Mouse (Mus musculus) Patski (cell line): ENCODE measurements around the gene Efl1. TPM values are rescaled to one million over a fixed set of nuclear protein-coding genes. Genes with fewer than 3 reads are reported as not detected.
"Not testable (repeated sequence)": the region's sequence is repeated elsewhere in the genome, so short reads cannot be mapped to it uniquely, and the experiment has no call there.

Experiments used
- ATAC-seq: fragments of 100-300 bp; one replicate; pipeline ENCODE4 v1.8.0; 2021
- CTCF ChIA-PET: fragments of 350-600 bp; sonication (Branson Sonifier 250); formaldehyde crosslinking; loops from one replicate; lab custom pipeline; 2022; ENCODE audit warnings: inconsistent platforms; lab: Charles Lee
- POLR2A ChIA-PET: fragments of 350-600 bp; sonication (Branson Sonifier 250); formaldehyde crosslinking; loops from one replicate; lab custom pipeline; 2022; ENCODE audit warnings: antibody characterized with exemption, inconsistent platforms; lab: Charles Lee
- DNase-seq: peaks from one replicate; pipeline ENCODE4 v3.0.0-alpha.2; 2011; ENCODE audit warnings: low read depth, low spot score
- H3K27me3 ChIP-seq: fragments of 371-371 bp; one replicate; pipeline ENCODE4 v1.5.1; 2021
- CTCF ChIP-seq: fragments of 100-300 bp; IDR thresholded peaks from one replicate; pipeline ENCODE4 v1.5.1; 2021
- in situ Hi-C: fragments of 300-500 bp; cut with MboI; formaldehyde crosslinking; loops from 3 replicates; pipeline ENCODE4 v1.11.1; 2018; ENCODE audit warnings: low pct_unique_long_range_greater_than_20kb, mixed read lengths
- polyA plus RNA-seq: library from polyadenylated mRNA; unstranded; gene quantifications from one replicate; pipeline ENCODE4 v1.2.3, GENCODE M21; 2021

Gene Efl1
- polyA plus RNA-seq, 1 experiment from 2014 or later, result 18.8 TPM

DNA sequence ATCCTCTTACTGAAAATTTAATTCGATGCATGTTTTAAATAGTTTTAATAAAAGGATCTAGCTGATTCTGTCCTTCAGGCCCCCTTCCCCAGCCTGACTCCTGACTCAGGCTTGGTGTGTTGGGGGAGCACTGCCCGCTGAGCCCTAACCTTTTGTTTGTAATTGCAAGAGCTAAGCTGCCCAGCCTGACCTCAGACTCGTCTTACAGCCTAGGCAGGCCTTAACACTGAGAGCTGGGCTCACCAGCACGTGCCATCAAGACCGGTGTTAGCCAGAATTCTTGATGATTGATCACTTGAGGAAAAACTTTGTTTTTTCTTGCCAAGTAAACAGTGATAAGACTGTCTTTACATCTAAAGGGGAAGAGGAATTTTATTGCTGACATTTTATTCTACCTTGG, 78.7 kb downstream of the Efl1 start:
- CTCF ChIA-PET, result interaction anchor here (1.3 kb wide), 1 partner anchor 29 kb away, joined by 3 read pairs; no protein-coding TSS in a partner anchor
- ATAC-seq (no peak), DNase-seq (no peak)
- POLR2A ChIA-PET, result interaction anchor here (0.7 to 1.0 kb wide), 2 partner anchors 17 to 1176 kb away, joined by 3 read pairs; no protein-coding TSS in a partner anchor
- in situ Hi-C loops, result loop anchor here (10.0 kb wide), 1 partner anchor 138 kb away; the partner anchor contains the start of gene Mex3b
- no peaks in the 10 kb centered on the region for H3K27me3 ChIP-seq
- TF ChIP-seq CTCF, result no peak

DNA sequence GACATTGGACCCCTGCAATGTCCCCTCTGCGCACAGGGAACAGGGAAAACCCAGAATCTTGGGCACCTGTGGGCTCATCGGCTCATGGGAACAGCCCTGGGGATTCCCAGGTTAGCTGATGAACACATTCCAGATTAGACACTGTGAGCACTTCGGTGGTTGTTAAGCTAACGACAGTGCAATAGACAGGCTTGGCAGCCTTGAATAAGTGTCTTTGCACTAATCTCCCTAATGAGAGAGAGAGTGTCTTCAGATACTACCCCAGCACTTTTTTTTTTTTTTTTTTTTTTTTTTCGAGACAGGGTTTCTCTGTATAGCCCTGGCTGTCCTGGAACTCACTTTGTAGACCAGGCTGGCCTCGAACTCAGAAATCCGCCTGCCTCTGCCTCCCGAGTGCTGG, 80.6 kb downstream of the Efl1 start:
- DNase-seq, CTCF ChIA-PET, H3K27me3 ChIP-seq, ATAC-seq: not testable (repeated sequence)
- POLR2A ChIA-PET, result interaction anchor here (0.5 kb wide), 1 partner anchor 19 kb away, joined by 3 read pairs; no protein-coding TSS in a partner anchor
- in situ Hi-C loops, result loop anchor here (10.0 kb wide), 1 partner anchor 136 kb away; the partner anchor contains the start of gene Mex3b

DNA sequence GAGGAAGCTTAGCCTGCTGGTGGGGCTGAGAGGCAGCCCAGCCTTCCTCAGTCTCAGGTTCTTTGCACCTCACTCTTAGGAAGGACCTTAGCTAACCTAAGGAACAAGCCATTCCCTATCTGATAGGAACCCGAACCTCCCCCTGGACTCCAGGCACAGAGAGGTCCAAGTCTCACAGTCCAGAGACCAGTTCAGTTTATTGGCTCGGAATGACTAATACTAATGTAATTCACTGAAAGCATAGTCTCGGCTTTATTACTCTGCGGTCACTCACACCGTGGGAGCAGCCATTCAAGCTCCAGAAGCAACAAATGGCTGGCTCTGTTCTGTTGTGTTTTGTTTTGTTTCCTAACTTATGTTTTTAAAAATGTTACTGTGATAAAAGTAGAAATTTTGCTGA, 84.7 kb downstream of the Efl1 start:
- TF ChIP-seq CTCF, result no peak
- H3K27me3 ChIP-seq, result no peaks in the 10 kb centered on the region
- in situ Hi-C loops, result no loop called here
- ATAC-seq, result peak; percentile 80
- CTCF ChIA-PET, result interaction anchor here (0.7 to 1.0 kb wide), 2 partner anchors 9 to 85 kb away, joined by 3 to 4 read pairs; no protein-coding TSS in a partner anchor
- DNase-seq, result peak; percentile 13
- POLR2A ChIA-PET, result no interaction called here

- ChIA-PET CTCF (interaction anchor here (1.2 kb wide), 1 partner anchor 9 kb away, joined by 7 read pairs; no protein-coding TSS in a partner anchor), POLR2A (interaction anchor here (0.7 kb wide), 1 partner anchor 26 kb away, joined by 3 read pairs; no protein-coding TSS in a partner anchor)
- ATAC-seq (no peak), DNase-seq (no peak)
- H3K27me3 ChIP-seq, result no peaks in the 10 kb centered on the region
- in situ Hi-C loops, result no loop called here
- no peak for TF ChIP-seq CTCF
Measured at GRCm38 (mm10) chr7:82733995-82734394, 85.6 kb downstream of the Efl1 start.

DNA sequence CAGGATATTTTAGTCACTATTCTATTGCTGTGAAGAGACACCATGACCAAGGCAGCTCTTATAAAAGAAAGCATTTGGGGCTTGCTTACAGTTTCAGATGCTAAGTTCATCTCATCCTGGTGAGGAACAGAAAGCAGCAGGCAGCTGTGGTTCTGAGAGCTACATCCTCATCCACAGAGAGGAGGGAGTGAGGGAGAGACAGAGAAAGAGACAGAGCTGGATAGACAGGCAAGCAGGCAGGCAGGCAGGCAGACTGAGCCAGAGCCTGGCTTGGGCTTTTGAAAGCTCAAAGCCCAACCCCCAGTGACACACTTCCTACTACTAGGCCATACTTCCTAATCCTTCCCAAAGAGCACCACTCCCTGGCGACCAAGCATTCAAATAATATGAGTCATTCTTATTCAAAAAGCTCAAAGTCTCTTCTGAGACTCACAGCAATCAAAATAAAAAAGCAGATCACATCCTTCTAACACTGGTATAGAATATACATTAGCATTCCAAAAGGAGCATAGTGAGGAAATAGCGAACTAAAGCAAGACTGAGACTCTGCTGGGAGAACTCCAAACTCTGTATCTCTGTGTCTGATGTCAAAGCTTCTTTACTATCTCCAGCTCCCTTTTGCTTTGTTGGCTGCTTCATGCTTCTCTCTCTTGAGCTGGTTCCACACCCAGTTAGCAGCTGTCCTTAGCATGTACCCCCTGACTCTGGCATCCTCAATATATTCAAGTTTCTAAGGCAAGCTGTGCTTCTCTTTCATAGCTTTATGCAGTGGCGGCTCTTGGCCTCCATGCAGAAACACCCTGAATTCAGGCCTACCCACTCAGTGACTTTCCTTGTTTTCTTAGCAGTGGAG, 86.6 kb downstream of the Efl1 start:
- DNase-seq (no peak), ATAC-seq (no peak)
- POLR2A ChIA-PET, result interaction anchor here (1.2 kb wide), 1 partner anchor 12 kb away, joined by 3 read pairs; no protein-coding TSS in a partner anchor
- in situ Hi-C loops, result no loop called here
- no peaks in the 10 kb centered on the region for H3K27me3 ChIP-seq
- CTCF ChIA-PET, result interaction anchor here (0.9 to 1.8 kb wide), 3 partner anchors 8 to 12 kb away, joined by 3 to 8 read pairs (median 7); no protein-coding TSS in a partner anchor
- TF ChIP-seq CTCF, result no peak

DNA sequence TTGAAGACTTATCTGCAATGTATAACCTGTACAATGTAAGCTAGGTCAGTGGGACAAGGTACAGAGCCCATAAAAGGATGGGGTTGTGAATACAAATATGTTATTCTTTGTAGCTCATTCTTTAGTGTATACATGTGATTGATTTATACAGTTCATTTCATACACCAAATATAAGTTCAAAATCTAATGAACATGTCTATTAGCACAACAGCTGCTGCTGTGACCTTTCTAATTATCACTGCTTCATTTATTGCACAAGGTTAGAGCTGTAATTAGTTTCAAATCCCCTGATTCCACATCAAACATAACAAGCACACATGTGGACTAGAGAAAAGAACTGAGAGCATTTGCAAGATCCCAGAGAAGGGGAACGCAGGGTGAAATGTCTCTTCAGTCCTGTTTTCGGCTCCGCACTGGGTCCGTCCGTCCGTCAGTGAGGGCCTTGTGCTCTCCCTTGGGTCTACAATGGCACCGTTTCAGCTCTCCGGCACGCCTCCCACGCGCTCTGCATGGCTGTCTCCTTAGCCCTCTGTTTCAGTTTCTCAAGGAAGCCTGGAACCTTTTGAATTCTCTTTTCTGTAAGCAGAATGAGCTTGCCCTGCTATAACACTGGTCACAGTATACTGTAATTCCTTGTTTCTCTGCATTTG, 94.8 kb downstream of the Efl1 start:
- H3K27me3 ChIP-seq, result no peaks in the 10 kb centered on the region
- no peak for ATAC-seq
- in situ Hi-C loops, result no loop called here
- ChIA-PET POLR2A (interaction anchor here (1.1 kb wide), 1 partner anchor 17 kb away, joined by 3 read pairs; no protein-coding TSS in a partner anchor), CTCF (interaction anchor here (1.1 to 1.4 kb wide), 2 partner anchors 9 kb away, joined by 4 to 7 read pairs; no protein-coding TSS in a partner anchor)
- TF ChIP-seq CTCF, result no peak
- DNase-seq, result no peak

DNA sequence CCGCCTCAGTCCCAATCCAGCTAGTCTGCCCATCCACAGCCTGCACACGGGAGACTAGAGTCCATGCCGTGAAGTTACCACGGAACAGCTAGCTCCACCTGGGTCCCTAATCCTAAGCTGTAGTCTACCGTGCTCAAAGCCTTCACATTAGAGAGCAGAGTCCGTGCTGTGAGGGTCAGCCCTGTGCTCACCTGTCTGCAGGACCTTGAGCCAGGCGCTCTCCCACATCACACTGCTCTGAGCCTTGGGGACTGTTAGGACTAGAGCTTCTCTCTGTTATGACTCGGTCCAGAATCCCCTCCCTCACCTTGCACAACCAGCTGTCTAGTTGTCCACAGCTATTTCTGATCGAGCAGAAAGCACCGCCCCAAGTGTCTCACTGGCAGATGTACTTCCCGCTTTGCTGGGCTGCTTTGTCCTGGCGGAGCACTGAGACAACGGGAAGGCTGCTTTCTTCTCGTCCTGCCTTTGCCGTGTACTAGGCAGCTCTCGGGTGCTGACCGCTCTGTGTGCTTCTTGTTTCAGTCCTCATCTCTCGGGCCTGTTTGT, 95.8 kb downstream of the Efl1 start:
- in situ Hi-C loops, result no loop called here
- CTCF ChIA-PET, result interaction anchor here (1.4 to 2.2 kb wide), 2 partner anchors 9 to 10 kb away, joined by 7 to 8 read pairs; no protein-coding TSS in a partner anchor

GRCm38 (mm10) chr7:82748812-82749211, 100.4 kb downstream of the Efl1 start:
- DNase-seq (no peak), ATAC-seq (no peak)
- H3K27me3 ChIP-seq, result no peaks in the 10 kb centered on the region
- no peak for TF ChIP-seq CTCF
- ChIA-PET CTCF (no interaction called here), POLR2A (no interaction called here)
- in situ Hi-C loops, result no loop called here

More for the DNA sequence above, 95.8 kb downstream of the Efl1 start:
- POLR2A ChIA-PET, result interaction anchor here (1.1 kb wide), 1 partner anchor 18 kb away, joined by 3 read pairs; no protein-coding TSS in a partner anchor
- no peaks in the 10 kb centered on the region for H3K27me3 ChIP-seq
- DNase-seq, result no peak
- ATAC-seq, result no peak
- TF ChIP-seq CTCF, result no peak

- in situ Hi-C loops, result no loop called here
- CTCF ChIA-PET, result no interaction called here
Measured at GRCm38 (mm10) chr7:82749239-82749638, 100.8 kb downstream of the Efl1 start.

More at GRCm38 (mm10) chr7:82749239-82749638, 100.8 kb downstream of the Efl1 start:
- no peak for DNase-seq
- POLR2A ChIA-PET, result no interaction called here
- no peak for TF ChIP-seq CTCF
- H3K27me3 ChIP-seq, result no peaks in the 10 kb centered on the region
- no peak for ATAC-seq
